ENCODE assay signal across 11 mouse cellular contexts in genomic region chr2:168058488-168059199, GRCm38 (mm10). TPM values are rescaled to one million over a fixed set of nuclear protein-coding genes. Genes with fewer than 3 reads are reported as not detected.
A peak's percentile ranks its signal among the peaks of the same experiment; 100 is the strongest.
DNase-seq lines count a peak whose midpoint lies in the region; ATAC-seq and TF ChIP-seq lines count a peak whose summit lies in the region.
"Had no signal": no experiment of that assay in that cellular context is flagged by ENCODE, and none has a peak within 500 bp of the region (broad histone marks: within the 10 kb centered on the region; RNA-seq: fewer than 3 reads in every experiment).

No protein-coding gene starts in this region.

- H3K79me2 ChIP-seq in myocyte (ENCODE audit: control insufficient read depth, insufficient read depth): no peaks in the 10 kb centered on the region

- no peak overlapping the region for H3K9ac ChIP-seq in lung, embryonic 14.5 days
- no peak overlapping the region for H3K9ac ChIP-seq in kidney, embryonic 15.5 days
- H3K9ac ChIP-seq: hindbrain, embryonic 13.5 days; limb, embryonic 15.5 days; midbrain, embryonic 15.5 days had no signal

- no peak overlapping the region for H3K4me2 ChIP-seq in lung, embryonic 14.5 days
- 0 out of 2 replicates have a peak overlapping the region, but pooled peaks have one; percentile 14 for H3K4me2 ChIP-seq in kidney, embryonic 15.5 days
- H3K4me2 ChIP-seq in myocyte (ENCODE audit: low read depth): peak overlapping the region; percentile 24
- H3K4me2 ChIP-seq: hindbrain, embryonic 13.5 days; limb, embryonic 15.5 days; midbrain, embryonic 15.5 days had no signal

- 22% methylated on average over 13 of the region's 13 CpGs for WGBS in lung, embryonic 14.5 days
- WGBS in kidney, embryonic 15.5 days: 23% methylated on average over 13 of the region's 13 CpGs

- H3K4me1 ChIP-seq in lung, embryonic 14.5 days (ENCODE audit: insufficient read depth): peaks cover 10% of the 10 kb centered on the region
- H3K4me1 ChIP-seq in kidney, embryonic 15.5 days: peaks cover 31% of the 10 kb centered on the region
- H3K4me1 ChIP-seq: hindbrain, embryonic 13.5 days; midbrain, embryonic 15.5 days had no signal

- no peaks in the 10 kb centered on the region for H3K9me3 ChIP-seq in lung, embryonic 14.5 days (ENCODE audit: low read depth, low read length)
- H3K9me3 ChIP-seq in kidney, embryonic 15.5 days (replicated peaks): no peaks in the 10 kb centered on the region
- H3K9me3 ChIP-seq: hindbrain, embryonic 13.5 days; limb, embryonic 15.5 days; midbrain, embryonic 15.5 days had no signal

- peak; percentile 26 for DNase-seq in lung, embryonic 14.5 days
- no peak for DNase-seq in lung, postnatal 10 days
- peak; percentile 80 for DNase-seq in R1 (ENCODE audit: low read depth, low spot score)
- no peak for DNase-seq in gastrocnemius, postnatal 4 days (ENCODE audit: low spot score in 2 of 2)
- DNase-seq: cerebellum, adult 9-10 months had no signal

- H3K36me3 ChIP-seq in lung, embryonic 14.5 days (ENCODE audit: insufficient read depth): no peaks in the 10 kb centered on the region
- H3K36me3 ChIP-seq in kidney, embryonic 15.5 days: no peaks in the 10 kb centered on the region
- H3K36me3 ChIP-seq in myocyte (ENCODE audit: control insufficient read depth, insufficient read depth): no peaks in the 10 kb centered on the region
- H3K36me3 ChIP-seq: hindbrain, embryonic 13.5 days; limb, embryonic 15.5 days; midbrain, embryonic 15.5 days had no signal

- no peak for TF ChIP-seq POLR2A in myocyte (IDR thresholded peaks at IDR 0.05; ENCODE audit: insufficient read length, low read depth)

- peak overlapping the region; percentile 18; the same call in 1 of the 2 replicates for H3K27ac ChIP-seq in lung, embryonic 14.5 days (ENCODE audit: low read depth)
- peak overlapping the region; percentile 66 for H3K27ac ChIP-seq in kidney, embryonic 15.5 days
- H3K27ac ChIP-seq: hindbrain, embryonic 13.5 days; limb, embryonic 15.5 days; midbrain, embryonic 15.5 days had no signal

- ATAC-seq in lung, embryonic 14.5 days (ENCODE audit: insufficient read depth): peak; percentile 61; the same call in 1 of the 2 replicates
- ATAC-seq in kidney, embryonic 15.5 days (replicated peaks; ENCODE audit: low FRiP score): peak; percentile 78
- ATAC-seq in megakaryocyte, adult 5-6 weeks (ENCODE audit: poor library complexity, severe bottlenecking): no peak
- ATAC-seq: midbrain, embryonic 15.5 days had no signal

- no peak overlapping the region for H3ac ChIP-seq in myocyte (ENCODE audit: control insufficient read depth, insufficient read length)

- H3K27me3 ChIP-seq in lung, embryonic 14.5 days (ENCODE audit: insufficient read depth, low read length): no peaks in the 10 kb centered on the region
- no peaks in the 10 kb centered on the region for H3K27me3 ChIP-seq in kidney, embryonic 15.5 days
- no peaks in the 10 kb centered on the region for H3K27me3 ChIP-seq in myocyte (ENCODE audit: control insufficient read depth, insufficient read depth, insufficient read length)
- H3K27me3 ChIP-seq: limb, embryonic 15.5 days had no signal

- TF ChIP-seq CTCF in lung, embryonic 14.5 days (IDR thresholded peaks at IDR 0.05; ENCODE audit: low read depth): no peak

- no peak overlapping the region for H3K4me3 ChIP-seq in lung, embryonic 14.5 days (ENCODE audit: low read depth, low read length)
- H3K4me3 ChIP-seq in kidney, embryonic 15.5 days (replicated peaks): no peak overlapping the region
- no peak overlapping the region for H3K4me3 ChIP-seq in myocyte
- H3K4me3 ChIP-seq: hindbrain, embryonic 13.5 days; limb, embryonic 15.5 days; midbrain, embryonic 15.5 days had no signal

TF ChIP-seq in myocyte, 11 proteins besides CTCF, POLR2A, EP300 and RAD21:
- TF ChIP-seq TCF12 (IDR thresholded peaks at IDR 0.05; ENCODE audit: insufficient read depth, poor library complexity, severe bottlenecking) (no peak), MAX (IDR thresholded peaks at IDR 0.05; ENCODE audit: low read depth) (no peak), SRF (IDR thresholded peaks at IDR 0.05; ENCODE audit: control insufficient read depth, insufficient read length, low read depth) (no peak), E2F4 (IDR thresholded peaks at IDR 0.05; ENCODE audit: insufficient read depth) (no peak), CEBPB (IDR thresholded peaks at IDR 0.05; ENCODE audit: insufficient read depth, poor library complexity, severe bottlenecking) (no peak), TCF3 (IDR thresholded peaks at IDR 0.05; ENCODE audit: insufficient read length, low read depth) (no peak), USF1 (IDR thresholded peaks at IDR 0.05; ENCODE audit: low read depth) (no peak), POLR2AphosphoS2 (IDR thresholded peaks at IDR 0.05; ENCODE audit: insufficient read length, low read depth) (no peak), MYOG (IDR thresholded peaks at IDR 0.05; ENCODE audit: control insufficient read depth in 1 of 3, insufficient read depth in 1 of 3, insufficient read length in 2 of 3, low read depth in 2 of 3) (no peak), MYOD1 (IDR thresholded peaks at IDR 0.05; ENCODE audit: control insufficient read depth in 1 of 3, insufficient read length in 2 of 3, low read depth in 2 of 3) (no peak), REST (IDR thresholded peaks at IDR 0.05; ENCODE audit: insufficient read depth, insufficient read length) (no peak)
TF ChIP-seq in myocyte: peak in this region for 0.

RNA-seq across cellular contexts. Expression of gene Pard6b, which starts 22.2 kb away (rescaled TPM):
- polyA plus RNA-seq in lung, embryonic 14.5 days (2014; fragmentation: Nextera tagmentation; extraction: Ambion mirVana): 14.0 and 14.1 TPM in 2 replicates
- polyA plus RNA-seq in kidney, embryonic 15.5 days (2015; fragmentation: Nextera tagmentation; extraction: Ambion mirVana): 19.0 and 20.4 TPM in 2 replicates
- polyA plus RNA-seq in myocyte (2012; fragmentation: generic; extraction: Trizol): 0.11 TPM
- total RNA-seq in megakaryocyte, adult 5-6 weeks (2015): 0.30 TPM in 1 of 2 replicates, not detected in the other
- total RNA-seq in megakaryocyte, adult 5-6 weeks (2017): 0.26 TPM in 1 of 2 replicates, not detected in the other
- total RNA-seq in gastrocnemius, postnatal 4 days (2021): 1 to 10 TPM; 1.7 TPM

RNA-seq across cellular contexts. Expression of gene Ripor3, which starts 48.2 kb away (rescaled TPM):
- 2.0 and 2.2 TPM in 2 replicates for polyA plus RNA-seq in lung, embryonic 14.5 days (2014; fragmentation: Nextera tagmentation; extraction: Ambion mirVana)
- 1.6 and 1.9 TPM in 2 replicates for polyA plus RNA-seq in kidney, embryonic 15.5 days (2015; fragmentation: Nextera tagmentation; extraction: Ambion mirVana)
- 0.94 TPM for polyA plus RNA-seq in myocyte (2012; fragmentation: generic; extraction: Trizol)
- total RNA-seq in megakaryocyte, adult 5-6 weeks (2015): 0.20 TPM in 1 of 2 replicates, not detected in the other
- total RNA-seq in megakaryocyte, adult 5-6 weeks (2017): not detected in 2 replicates
- total RNA-seq in gastrocnemius, postnatal 4 days (2021): 1 to 10 TPM; 5.7 to 7.9 TPM

Comparison
In these comparisons a context has a peak if more than half of its experiments do, and no peak if none do; other contexts are left out.
1. DNase-seq: peak in lung, embryonic 14.5 days (single experiment) and R1 (single experiment); none in lung, postnatal 10 days (single experiment) and gastrocnemius, postnatal 4 days (0 of 2).
2. RNA of gene Pard6b, which starts 22.2 kb away (polyA plus RNA-seq): 19.0 to 20.4 TPM in kidney, embryonic 15.5 days and 14.0 to 14.1 TPM in lung, embryonic 14.5 days; 0.11 TPM in myocyte (single experiment); every median in the first group is over 10 times any median in the second.